Mouse (Mus musculus) heart, embryonic 12.5 days (tissue): Measurements from ENCODE around the gene Hist1h4m. TPM values are rescaled to one million over a fixed set of nuclear protein-coding genes. Genes with fewer than 3 reads are reported as not detected.
"Not testable (repeated sequence)": the region's sequence is repeated elsewhere in the genome, so short reads cannot be mapped to it uniquely, and the experiment has no call there.

Experiments
- ATAC-seq: fragments of 200-750 bp; cut with Nextera tagmentation; 2 replicates; pipeline ENCODE4 v1.8.0; 2017; ENCODE audit warnings: moderate TSS enrichment, moderate library complexity; ENCODE audit not compliant: insufficient number of reproducible peaks, low FRiP score
- H3K27ac ChIP-seq: fragments of 300-500 bp; sonication (generic); 2 replicates; pipeline ENCODE4 v1.5.1; 2016; ENCODE audit warnings: mild to moderate bottlenecking, moderate library complexity; ENCODE audit not compliant: poor library complexity, severe bottlenecking
- H3K27me3 ChIP-seq: fragments of 300-500 bp; sonication (generic); replicated peaks from 2 replicates; pipeline ENCODE4 v1.6.1; 2016; ENCODE audit warnings: mild to moderate bottlenecking, moderate library complexity
- H3K36me3 ChIP-seq: fragments of 300-500 bp; sonication (generic); 2 replicates; pipeline ENCODE4 v1.6.1; 2016; ENCODE audit warnings: mild to moderate bottlenecking, moderate library complexity
- H3K4me1 ChIP-seq: fragments of 300-500 bp; sonication (generic); replicated peaks from 2 replicates; pipeline ENCODE4 v1.6.1; 2016; ENCODE audit warnings: mild to moderate bottlenecking
- H3K4me2 ChIP-seq: fragments of 300-500 bp; sonication (generic); 2 replicates; pipeline ENCODE4 v1.6.1; 2016; ENCODE audit warnings: mild to moderate bottlenecking, moderate library complexity
- H3K4me3 ChIP-seq: fragments of 300-500 bp; sonication (generic); 2 replicates; pipeline ENCODE4 v1.5.1; 2016; ENCODE audit warnings: mild to moderate bottlenecking
- H3K9ac ChIP-seq: fragments of 300-500 bp; sonication (generic); 2 replicates; pipeline ENCODE4 v1.6.1; 2016; ENCODE audit warnings: mild to moderate bottlenecking, moderate library complexity
- H3K9me3 ChIP-seq: fragments of 300-500 bp; sonication (generic); replicated peaks from 2 replicates; pipeline ENCODE4 v1.6.1; 2016; ENCODE audit warnings: mild to moderate bottlenecking, moderate library complexity
- WGBS: fragments of 180-500 bp; shearing (Covaris S2); methylation state at CpG from one replicate; pipeline ENCODE4 v1.1.7; 2016; 5-methylcytosine and 5-hydroxymethylcytosine counted together
- polyA plus RNA-seq: library from polyadenylated mRNA; unstranded; fragments of >200 nt; fragmentation: Nextera tagmentation; extraction: Ambion mirVana; gene quantifications from 2 replicates; pipeline ENCODE4 v1.2.1, GENCODE M21; 2016

The Hist1h4m gene
- polyA plus RNA-seq: not detected in 2 replicates

DNA sequence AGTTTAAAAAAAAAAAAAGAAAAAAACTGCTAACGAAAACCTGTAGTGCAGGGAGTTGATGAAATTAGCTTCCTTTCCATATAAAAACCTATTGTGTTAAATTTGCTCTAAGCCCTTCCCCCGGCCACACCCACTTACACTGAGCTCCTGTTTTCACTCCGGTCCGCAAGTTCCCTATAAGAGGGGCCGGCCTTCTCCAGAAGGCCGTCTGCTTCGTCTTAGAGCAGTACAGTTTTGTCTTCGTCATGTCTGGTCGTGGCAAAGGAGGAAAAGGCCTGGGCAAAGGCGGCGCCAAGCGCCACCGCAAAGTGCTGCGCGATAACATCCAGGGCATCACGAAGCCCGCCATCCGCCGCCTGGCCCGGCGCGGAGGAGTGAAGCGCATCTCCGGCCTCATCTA, at the start of gene Hist1h4m:
Gene Hist1h4m, plus strand, starts transcription at position 208 of the 400 bp plus-strand sequence.
- H3K27me3 ChIP-seq, H3K27ac ChIP-seq, H3K4me1 ChIP-seq, H3K9me3 ChIP-seq, H3K36me3 ChIP-seq: not testable (repeated sequence)
- no CpG with 5 or more reads among the region's 24 CpGs for WGBS
- H3K4me2 ChIP-seq: peak within 1 kb of the TSS; percentile 53
- H3K4me3 ChIP-seq: peak within 1 kb of the TSS; percentile 25; the same call in 1 of the 2 replicates
- peak; percentile 68 for ATAC-seq
- H3K9ac ChIP-seq: peak within 1 kb of the TSS; percentile 45; the same call in 1 of the 2 replicates

GRCm38 (mm10) chr13:21778814-21779766, 32.5 kb upstream of the Hist1h4m start:
- Histone ChIP-seq H3K36me3 (no peaks in the 10 kb centered on the region), H3K4me2 (peak overlapping the region; percentile 88), H3K27me3 (no peaks in the 10 kb centered on the region), H3K9ac (peak overlapping the region; percentile 93), H3K4me3 (peak overlapping the region; percentile 66), H3K9me3 (no peaks in the 10 kb centered on the region), H3K4me1 (peaks cover 19% of the 10 kb centered on the region), H3K27ac (peak overlapping the region; percentile 91)
- 8% methylated on average over 33 of the region's 33 CpGs for WGBS
- peak; percentile 80 for ATAC-seq

GRCm38 (mm10) chr13:21779767-21780731, 31.5 kb upstream of the Hist1h4m start, which contains the start of gene Hist1h1b:
Gene Hist1h1b (minus strand): TSS chr13:21780625.
- H3K9ac ChIP-seq: peak within 1 kb of the TSS; percentile 93
- peak within 1 kb of the TSS; percentile 91 for H3K27ac ChIP-seq
- no peaks in the 10 kb centered on the region for H3K36me3 ChIP-seq
- no peaks in the 10 kb centered on the region for H3K27me3 ChIP-seq
- H3K4me1 ChIP-seq: peaks cover 23% of the 10 kb centered on the region
- under 1% methylated on average over 44 of the region's 44 CpGs for WGBS
- peak; percentile 69; the same call in 1 of the 2 replicates for ATAC-seq
- peak within 1 kb of the TSS; percentile 66 for H3K4me3 ChIP-seq
- H3K9me3 ChIP-seq: no peaks in the 10 kb centered on the region
- peak within 1 kb of the TSS; percentile 88 for H3K4me2 ChIP-seq

DNA sequence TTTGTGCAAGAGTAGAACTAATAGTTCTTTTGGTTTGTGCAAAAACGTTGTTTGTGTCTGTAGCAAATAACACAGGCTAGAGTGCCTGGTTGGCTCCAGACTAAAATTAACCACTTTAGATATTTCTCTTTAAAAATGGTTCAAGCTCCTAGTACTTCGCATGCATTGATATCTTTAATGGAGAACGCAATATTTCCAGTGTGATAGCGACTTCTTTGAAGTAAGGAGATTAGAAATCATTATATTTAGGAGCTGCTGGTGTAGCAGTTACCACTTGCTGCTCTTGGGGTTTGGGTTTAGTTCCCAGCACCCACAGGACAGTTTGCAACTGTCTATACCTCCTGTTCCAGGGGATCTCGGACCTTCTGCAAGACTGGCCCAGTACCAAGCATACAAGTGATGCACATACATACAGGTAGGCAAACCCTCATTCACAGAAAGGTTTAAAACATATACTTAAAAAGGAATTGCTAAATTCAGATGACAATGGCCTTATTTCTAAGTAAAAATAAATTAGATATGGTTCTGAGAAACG, 30.5 kb upstream of the Hist1h4m start:
- ATAC-seq: no peak
- H3K4me2 ChIP-seq: peak overlapping the region; percentile 88; the same call in 1 of the 2 replicates
- H3K4me1 ChIP-seq: peaks cover 26% of the 10 kb centered on the region
- 42% methylated on average over 6 of the region's 6 CpGs for WGBS
- H3K27ac ChIP-seq: no peak overlapping the region
- peak overlapping the region; percentile 66 for H3K4me3 ChIP-seq
- no peaks in the 10 kb centered on the region for H3K27me3 ChIP-seq
- H3K9me3 ChIP-seq: no peaks in the 10 kb centered on the region
- no peaks in the 10 kb centered on the region for H3K36me3 ChIP-seq
- no peak overlapping the region for H3K9ac ChIP-seq

GRCm38 (mm10) chr13:21781639-21782038, 29.9 kb upstream of the Hist1h4m start:
- WGBS: 91% methylated on average over 1 of the region's 1 CpGs
- no peaks in the 10 kb centered on the region for H3K9me3 ChIP-seq
- H3K4me1 ChIP-seq: peaks cover 28% of the 10 kb centered on the region
- no peak for ATAC-seq
- no peaks in the 10 kb centered on the region for H3K27me3 ChIP-seq
- no peak overlapping the region for H3K9ac ChIP-seq
- H3K27ac ChIP-seq: no peak overlapping the region
- no peak overlapping the region for H3K4me2 ChIP-seq
- H3K36me3 ChIP-seq: no peaks in the 10 kb centered on the region
- no peak overlapping the region for H3K4me3 ChIP-seq

DNA sequence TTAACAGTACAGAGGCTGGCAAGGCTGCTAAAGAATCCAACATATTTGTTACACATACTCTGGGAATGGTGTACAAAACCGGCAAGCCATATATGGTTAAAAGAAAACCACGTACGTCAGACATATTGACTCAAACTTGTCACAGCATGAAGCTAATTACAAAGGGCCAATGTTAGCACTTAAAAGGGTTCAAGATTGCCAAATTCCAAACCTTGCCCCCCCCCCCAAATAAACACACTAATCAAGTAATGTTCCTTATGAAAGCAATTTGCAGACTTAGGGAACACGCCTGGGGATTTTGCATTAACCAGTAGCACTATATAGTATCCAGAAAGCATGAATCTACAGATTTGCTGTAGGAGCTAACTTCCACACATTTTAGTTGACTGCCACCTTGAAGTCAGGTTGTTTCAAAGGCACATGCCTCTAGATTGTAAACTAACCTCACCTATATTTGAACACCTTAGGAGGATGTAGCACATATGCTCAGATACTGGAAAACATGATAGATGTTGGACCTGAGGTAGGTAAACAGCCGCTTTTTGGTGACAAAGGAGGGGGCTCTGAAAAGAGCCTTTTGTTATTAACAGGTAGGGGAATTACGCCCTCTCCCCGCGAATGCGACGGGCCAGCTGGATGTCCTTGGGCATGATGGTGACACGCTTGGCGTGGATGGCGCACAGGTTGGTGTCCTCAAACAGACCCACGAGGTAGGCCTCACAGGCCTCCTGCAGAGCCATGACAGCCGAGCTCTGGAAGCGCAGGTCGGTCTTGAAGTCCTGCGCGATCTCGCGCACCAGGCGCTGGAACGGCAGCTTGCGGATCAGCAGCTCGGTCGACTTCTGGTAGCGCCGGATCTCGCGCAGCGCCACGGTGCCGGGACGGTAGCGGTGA, 28.9 kb upstream of the Hist1h4m start:
- 1% methylated on average over 22 of the region's 35 CpGs for WGBS
- not testable (repeated sequence) for H3K27me3 ChIP-seq, H3K36me3 ChIP-seq, H3K9me3 ChIP-seq, ATAC-seq
- Histone ChIP-seq H3K4me2 (peak overlapping the region; percentile 89), H3K4me1 (peaks cover 28% of the 10 kb centered on the region), H3K9ac (peak overlapping the region; percentile 86), H3K4me3 (peak overlapping the region; percentile 53), H3K27ac (peak overlapping the region; percentile 89)

DNA sequence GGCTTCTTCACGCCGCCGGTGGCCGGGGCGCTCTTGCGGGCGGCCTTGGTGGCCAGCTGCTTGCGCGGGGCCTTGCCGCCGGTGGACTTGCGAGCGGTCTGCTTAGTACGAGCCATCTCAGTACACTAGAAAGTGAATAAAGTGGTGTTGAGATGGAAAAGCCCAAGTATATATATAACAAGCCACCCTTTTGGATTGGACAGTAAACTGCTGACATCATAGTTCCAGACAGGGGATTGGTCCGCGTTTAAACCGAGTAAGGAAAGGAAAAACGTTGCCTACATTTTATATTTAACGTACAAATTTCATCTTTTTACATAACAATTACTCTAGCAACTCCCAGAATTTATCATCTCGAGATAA, 28.3 kb upstream of the Hist1h4m start, which contains the start of gene Hist1h3i:
Gene Hist1h3i, minus strand, starts transcription at position 116 of the 363 bp plus-strand sequence.
- H3K27me3 ChIP-seq: no peaks in the 10 kb centered on the region
- peak; percentile 76 for ATAC-seq
- 0% methylated on average over 13 of the region's 20 CpGs for WGBS
- peak within 1 kb of the TSS; percentile 89 for H3K4me2 ChIP-seq
- no peaks in the 10 kb centered on the region for H3K36me3 ChIP-seq
- peak within 1 kb of the TSS; percentile 53 for H3K4me3 ChIP-seq
- no peaks in the 10 kb centered on the region for H3K9me3 ChIP-seq
- peaks cover 31% of the 10 kb centered on the region for H3K4me1 ChIP-seq
- peak within 1 kb of the TSS; percentile 86 for H3K9ac ChIP-seq
- peak within 1 kb of the TSS; percentile 89 for H3K27ac ChIP-seq

DNA sequence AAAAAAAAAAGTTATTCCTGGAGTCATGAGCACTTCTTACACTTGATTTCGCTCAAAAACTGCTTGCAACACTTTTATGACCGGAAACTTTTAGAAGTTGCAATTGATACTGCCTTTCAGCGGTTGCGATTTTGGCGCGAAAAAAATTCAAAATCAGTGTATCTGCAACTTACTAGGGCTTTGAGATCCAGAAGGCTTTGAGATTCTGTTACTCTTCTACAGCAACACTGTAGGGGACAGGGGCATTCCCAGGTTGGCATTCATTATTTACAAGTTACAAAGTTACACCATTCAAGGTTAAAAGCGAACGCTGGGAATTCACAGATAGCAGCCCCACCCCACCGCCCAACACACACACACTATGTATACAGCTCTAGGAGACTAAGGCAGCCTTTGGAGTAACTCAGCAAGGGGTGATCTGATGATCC, 27.8 kb upstream of the Hist1h4m start:
- Histone ChIP-seq H3K9ac (peak overlapping the region; percentile 64), H3K4me3 (peak overlapping the region; percentile 37), H3K27me3 (no peaks in the 10 kb centered on the region), H3K27ac (peak overlapping the region; percentile 85), H3K4me2 (peak overlapping the region; percentile 66), H3K9me3 (no peaks in the 10 kb centered on the region), H3K4me1 (peaks cover 33% of the 10 kb centered on the region), H3K36me3 (no peaks in the 10 kb centered on the region)
- 3% methylated on average over 9 of the region's 9 CpGs for WGBS
- no peak for ATAC-seq

DNA sequence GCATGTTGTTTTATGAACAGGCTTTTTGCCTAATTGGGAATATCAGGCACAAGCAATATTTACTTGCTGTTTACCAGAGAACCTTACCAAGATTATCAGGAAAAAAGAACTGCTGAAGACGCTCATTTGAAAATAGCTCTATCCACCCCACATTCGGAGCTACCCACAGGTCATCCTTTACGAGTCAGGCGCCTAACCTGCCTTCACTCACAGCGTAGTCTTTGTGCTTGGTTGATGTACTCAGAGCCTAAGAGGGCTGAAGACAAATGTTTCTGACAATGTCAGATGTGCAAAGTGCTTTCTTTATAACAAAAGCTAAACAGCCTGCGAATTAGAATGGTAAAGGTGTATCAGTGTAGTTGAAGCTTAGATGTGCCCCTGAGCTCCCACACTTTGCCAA, 27.2 kb upstream of the Hist1h4m start:
- ATAC-seq: no peak
- H3K9ac ChIP-seq: peak overlapping the region; percentile 64
- 0 out of 2 replicates have a peak overlapping the region, but pooled peaks have one; percentile 37 for H3K4me3 ChIP-seq
- H3K27me3 ChIP-seq: no peaks in the 10 kb centered on the region
- H3K4me1 ChIP-seq: peaks cover 33% of the 10 kb centered on the region
- no peaks in the 10 kb centered on the region for H3K9me3 ChIP-seq
- peak overlapping the region; percentile 85 for H3K27ac ChIP-seq
- WGBS: 41% methylated on average over 6 of the region's 6 CpGs
- H3K36me3 ChIP-seq: no peaks in the 10 kb centered on the region
- peak overlapping the region; percentile 66 for H3K4me2 ChIP-seq
